Comparison of ENCODE assay signal across 9 mouse cellular contexts in the genomic region with DNA sequence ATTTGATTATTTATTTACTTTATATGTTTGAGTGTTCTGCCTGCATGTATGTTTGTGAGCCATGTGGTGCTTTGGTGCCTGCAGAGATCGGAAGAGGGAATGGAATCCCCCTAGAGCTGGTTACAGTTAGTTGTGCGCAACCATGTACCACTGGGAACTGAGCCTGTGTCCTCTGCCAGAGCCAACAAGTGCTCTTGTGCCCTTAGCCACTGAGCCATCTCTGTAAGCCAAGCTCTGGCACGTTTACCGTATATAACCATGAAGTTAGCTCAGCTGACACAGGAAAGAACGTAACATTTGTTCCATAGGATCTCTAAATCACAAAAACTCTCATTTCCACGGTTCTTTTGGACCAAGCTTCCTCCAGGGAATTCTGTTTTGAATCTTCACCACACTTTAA. TPM values are rescaled to one million over a fixed set of nuclear protein-coding genes. Genes with fewer than 3 reads are reported as not detected.
A peak's percentile ranks its signal among the peaks of the same experiment; 100 is the strongest.
DNase-seq lines count a peak whose midpoint lies in the region; ATAC-seq and TF ChIP-seq lines count a peak whose summit lies in the region.
"Had no signal": no experiment of that assay in that cellular context is flagged by ENCODE, and none has a peak within 500 bp of the region (broad histone marks: within the 10 kb centered on the region; RNA-seq: fewer than 3 reads in every experiment).

No protein-coding gene starts in this region.

- peak; percentile 70 for DNase-seq in heart, adult 11 months
- no peak for DNase-seq in heart, postnatal 10 days
- DNase-seq in lung, postnatal 0 days (ENCODE audit: low spot score), result no peak
- DNase-seq in lung, postnatal 10 days, result no peak
- peak; percentile 58 for DNase-seq in fat pad, adult 2 months (ENCODE audit: extremely low read depth, low read depth, low spot score)
- DNase-seq in embryo, embryonic 9.5 days (ENCODE audit: extremely low spot score), result no peak
- no peak for DNase-seq in kidney, postnatal 4 days
- DNase-seq: thymus, adult 18-20 months had no signal

- peak overlapping the region; percentile 0; the same call in 1 of the 2 replicates for H3K4me2 ChIP-seq in lung, postnatal 0 days (replicated peaks; ENCODE audit: low read depth, low read length)
- H3K4me2 ChIP-seq in liver, embryonic 15.5 days, result peak overlapping the region; percentile 94; the same call in 1 of the 2 replicates

- intact Hi-C loops in heart, postnatal 10 days (cut with DNase I), result loop anchor here (10.0 kb wide), 1 partner anchor 135 kb away; no protein-coding TSS in a partner anchor

- H3K9me3 ChIP-seq in lung, postnatal 0 days (ENCODE audit: low read length), result no peaks in the 10 kb centered on the region
- H3K9me3 ChIP-seq in liver, embryonic 15.5 days (replicated peaks), result no peaks in the 10 kb centered on the region

- no peak for ATAC-seq in lung, postnatal 0 days
- ATAC-seq in liver, embryonic 15.5 days (ENCODE audit: insufficient read depth), result no peak

- no peak for TF ChIP-seq EP300 in lung, postnatal 0 days (IDR thresholded peaks at IDR 0.05)

- H3K27me3 ChIP-seq in lung, postnatal 0 days (replicated peaks; ENCODE audit: insufficient read depth, low read length), result no peaks in the 10 kb centered on the region
- no peaks in the 10 kb centered on the region for H3K27me3 ChIP-seq in liver, embryonic 15.5 days

- peaks cover 18% of the 10 kb centered on the region; the same call in 1 of the 2 replicates for H3K36me3 ChIP-seq in lung, postnatal 0 days (ENCODE audit: insufficient read depth, low read length)
- H3K36me3 ChIP-seq in liver, embryonic 15.5 days (replicated peaks), result peaks cover 51% of the 10 kb centered on the region

- no peak for TF ChIP-seq CTCF in lung, postnatal 0 days (IDR thresholded peaks at IDR 0.05)

- no peak overlapping the region for H3K27ac ChIP-seq in lung, postnatal 0 days (ENCODE audit: low read length)
- peak overlapping the region; percentile 95; the same call in 1 of the 2 replicates for H3K27ac ChIP-seq in liver, embryonic 15.5 days (replicated peaks)

- 0 out of 2 replicates have a peak, but pooled peaks cover 8% of the 10 kb centered on the region for H3K4me1 ChIP-seq in lung, postnatal 0 days (ENCODE audit: insufficient read depth, low read depth, low read length)
- H3K4me1 ChIP-seq in liver, embryonic 15.5 days (replicated peaks), result peaks cover 46% of the 10 kb centered on the region

- WGBS in lung, postnatal 0 days, result 73% methylated on average over 6 of the region's 6 CpGs
- 86% methylated on average over 6 of the region's 6 CpGs for WGBS in liver, embryonic 15.5 days (ENCODE audit: insufficient replicate concordance)

- no peak overlapping the region for H3K4me3 ChIP-seq in lung, postnatal 0 days (ENCODE audit: low read depth, low read length)
- H3K4me3 ChIP-seq in liver, embryonic 15.5 days (replicated peaks), result no peak overlapping the region

- H3K9ac ChIP-seq in lung, postnatal 0 days (replicated peaks; ENCODE audit: low read depth), result no peak overlapping the region
- no peak overlapping the region for H3K9ac ChIP-seq in liver, embryonic 15.5 days

RNA-seq across cellular contexts. Expression of a gene that starts 2.6 kb away (rescaled TPM):
- 100 to 1,000 TPM in 1 of 2 experiments, 10 to 100 TPM in 1; 89.4 to 102 TPM for total RNA-seq in heart, postnatal 10 days (2021)
- 194 and 219 TPM in 2 replicates for polyA plus RNA-seq in lung, postnatal 0 days (2015; fragmentation: Nextera tagmentation; extraction: Ambion mirVana)
- polyA plus RNA-seq in liver, embryonic 15.5 days (2015; fragmentation: Nextera tagmentation; extraction: Ambion mirVana), result 70.6 and 78.2 TPM in 2 replicates

Comparison
In these comparisons a context has a peak if more than half of its experiments do, and no peak if none do; other contexts are left out.
1. DNase-seq: peak in heart, adult 11 months (single experiment) and fat pad, adult 2 months (single experiment); none in heart, postnatal 10 days (0 of 2), lung, postnatal 0 days (single experiment), lung, postnatal 10 days (single experiment), embryo, embryonic 9.5 days (single experiment) and kidney, postnatal 4 days (0 of 2).